8 mouse cellular contexts compared by ENCODE assay signal in the genomic region with DNA sequence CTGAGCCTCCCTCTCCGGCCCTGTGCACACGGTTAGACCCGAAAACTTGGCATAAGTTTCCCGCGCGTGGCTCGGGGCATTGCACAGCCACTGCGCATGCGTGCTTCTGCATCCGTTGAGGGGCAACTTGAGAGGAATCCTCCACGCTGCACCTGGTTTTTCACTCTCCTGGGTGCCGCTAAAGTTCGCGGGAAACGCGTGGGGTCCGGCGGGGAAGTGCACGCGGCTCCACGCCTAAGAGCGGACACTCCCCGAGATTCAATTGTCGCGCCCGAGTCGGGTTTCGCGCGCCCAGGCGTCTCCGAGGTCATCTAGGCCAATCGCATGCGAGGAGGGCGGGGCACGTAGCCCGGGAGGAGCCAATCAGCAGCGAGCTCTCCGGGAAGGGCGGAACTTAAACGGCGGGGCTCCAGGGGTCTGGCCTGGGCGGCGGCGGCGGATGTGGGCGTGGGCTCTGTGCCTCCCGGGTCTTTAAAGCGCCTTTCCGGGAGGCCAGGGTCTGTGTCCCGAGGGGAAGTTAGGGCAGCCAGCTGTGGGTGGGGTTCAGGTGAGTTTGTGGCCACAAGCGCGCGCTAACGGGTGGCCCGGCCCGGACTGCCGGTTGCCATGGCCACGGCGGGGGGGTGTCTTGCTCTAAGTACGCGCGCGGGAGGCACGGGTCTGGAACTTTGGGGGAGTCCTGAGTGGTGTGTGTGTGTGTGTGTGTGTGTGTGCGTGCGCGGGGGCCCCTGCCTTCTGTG. TPM values are rescaled to one million over a fixed set of nuclear protein-coding genes. Genes with fewer than 3 reads are reported as not detected.
DNase-seq lines count a peak whose midpoint lies in the region; ATAC-seq and TF ChIP-seq lines count a peak whose summit lies in the region.

No protein-coding gene starts in this region.

- under 1% methylated on average over 67 of the region's 68 CpGs for WGBS in heart, embryonic 11.5 days (ENCODE audit: insufficient replicate concordance)
- under 1% methylated on average over 68 of the region's 68 CpGs for WGBS in kidney, embryonic 15.5 days

- ATAC-seq in erythroblast, adult 5-6 weeks (replicated peaks; ENCODE audit: low FRiP score, poor library complexity, severe bottlenecking), result peak; percentile 84
- ATAC-seq in heart, embryonic 11.5 days (replicated peaks; ENCODE audit: insufficient number of reproducible peaks, low FRiP score, low TSS enrichment), result peak; percentile 86
- peak; percentile 85 for ATAC-seq in kidney, embryonic 15.5 days (replicated peaks; ENCODE audit: low FRiP score)

- TF ChIP-seq POLR2A in brain, embryonic 14.5 days (IDR thresholded peaks at IDR 0.05; ENCODE audit: borderline replicate concordance, extremely low read depth, insufficient read depth, insufficient read length, poor library complexity, severe bottlenecking), result no peak

- TF ChIP-seq CTCF in brain, embryonic 14.5 days (IDR thresholded peaks at IDR 0.05; ENCODE audit: borderline replicate concordance, extremely low read depth, insufficient read depth, insufficient read length), result no peak

- H3K4me3 ChIP-seq in heart, embryonic 11.5 days (ENCODE audit: low read depth, low read length), result peak overlapping the region; percentile 87
- peak overlapping the region; percentile 88 for H3K4me3 ChIP-seq in kidney, embryonic 15.5 days (replicated peaks)

- H3K4me1 ChIP-seq in heart, embryonic 11.5 days (ENCODE audit: control insufficient read depth, insufficient read depth, low read length), result peaks cover 25% of the 10 kb centered on the region
- H3K4me1 ChIP-seq in kidney, embryonic 15.5 days, result peaks cover 65% of the 10 kb centered on the region

- DNase-seq in CD4-positive helper T cell, adult 2 months (ENCODE audit: low read depth, low spot score), result peak; percentile 96
- DNase-seq in brain, embryonic 14.5 days (ENCODE audit: low read depth), result peak; percentile 98
- peak; percentile 98 for DNase-seq in liver
- peak; percentile 88 for DNase-seq in monocyte, adult 2 months (ENCODE audit: low read depth in 1 of 2, low spot score in 2 of 2)
- peak; percentile 96 for DNase-seq in spleen, postnatal 14 days (ENCODE audit: low spot score in 2 of 2)

- peak overlapping the region; percentile 89 for H3K9ac ChIP-seq in heart, embryonic 11.5 days (ENCODE audit: low read depth, low read length)
- peak overlapping the region; percentile 79 for H3K9ac ChIP-seq in kidney, embryonic 15.5 days

- no peaks in the 10 kb centered on the region for H3K9me3 ChIP-seq in heart, embryonic 11.5 days (replicated peaks; ENCODE audit: control insufficient read depth, low read length)
- no peaks in the 10 kb centered on the region for H3K9me3 ChIP-seq in kidney, embryonic 15.5 days (replicated peaks)

- peak overlapping the region; percentile 93 for H3K27ac ChIP-seq in heart, embryonic 11.5 days (ENCODE audit: low read depth, low read length)
- H3K27ac ChIP-seq in kidney, embryonic 15.5 days, result peak overlapping the region; percentile 98

- H3K4me2 ChIP-seq in heart, embryonic 11.5 days, result peak overlapping the region; percentile 100
- H3K4me2 ChIP-seq in kidney, embryonic 15.5 days, result peak overlapping the region; percentile 99

- no peaks in the 10 kb centered on the region for H3K27me3 ChIP-seq in heart, embryonic 11.5 days (ENCODE audit: control insufficient read depth, insufficient read depth, low read length)
- no peaks in the 10 kb centered on the region for H3K27me3 ChIP-seq in kidney, embryonic 15.5 days

- peaks cover 9% of the 10 kb centered on the region; the same call in 1 of the 2 replicates for H3K36me3 ChIP-seq in heart, embryonic 11.5 days (ENCODE audit: control insufficient read depth, insufficient read depth, low read length)
- H3K36me3 ChIP-seq in kidney, embryonic 15.5 days, result peaks cover 36% of the 10 kb centered on the region

RNA-seq across cellular contexts. Expression of a gene that starts 0.9 kb away (rescaled TPM):
- 39.8 and 50.9 TPM in 2 replicates for polyA plus RNA-seq in brain, embryonic 14.5 days (2012; rRNA removed)
- 34.4 and 53.7 TPM in 2 replicates for total RNA-seq in erythroblast, adult 5-6 weeks (2015; ENCODE audit: low replicate concordance)
- 66.2 and 103 TPM in 2 replicates for total RNA-seq in erythroblast, adult 5-6 weeks (2017; ENCODE audit: low replicate concordance)
- 53.0 and 62.4 TPM in 2 replicates for polyA plus RNA-seq in heart, embryonic 11.5 days (2014; fragmentation: Nextera tagmentation; extraction: Ambion mirVana)
- 162 and 175 TPM in 2 replicates for polyA plus RNA-seq in kidney, embryonic 15.5 days (2015; fragmentation: Nextera tagmentation; extraction: Ambion mirVana)

RNA-seq across cellular contexts. Expression of a gene that starts 3.9 kb away (rescaled TPM):
- polyA plus RNA-seq in brain, embryonic 14.5 days (2012; rRNA removed), result not detected in 2 replicates
- total RNA-seq in erythroblast, adult 5-6 weeks (2015; ENCODE audit: low replicate concordance), result not detected in 2 replicates
- not detected in 2 replicates for total RNA-seq in erythroblast, adult 5-6 weeks (2017; ENCODE audit: low replicate concordance)
- not detected in 2 replicates for polyA plus RNA-seq in heart, embryonic 11.5 days (2014; fragmentation: Nextera tagmentation; extraction: Ambion mirVana)
- polyA plus RNA-seq in kidney, embryonic 15.5 days (2015; fragmentation: Nextera tagmentation; extraction: Ambion mirVana), result 0.31 TPM in 1 of 2 replicates, not detected in the other

RNA-seq across cellular contexts. Expression of a gene that starts 11.3 kb away (rescaled TPM):
- polyA plus RNA-seq in brain, embryonic 14.5 days (2012; rRNA removed), result 6.4 and 8.3 TPM in 2 replicates
- total RNA-seq in erythroblast, adult 5-6 weeks (2015; ENCODE audit: low replicate concordance), result 3.1 and 4.0 TPM in 2 replicates
- 5.4 and 5.9 TPM in 2 replicates for total RNA-seq in erythroblast, adult 5-6 weeks (2017; ENCODE audit: low replicate concordance)
- polyA plus RNA-seq in heart, embryonic 11.5 days (2014; fragmentation: Nextera tagmentation; extraction: Ambion mirVana), result 58.8 and 77.3 TPM in 2 replicates
- polyA plus RNA-seq in kidney, embryonic 15.5 days (2015; fragmentation: Nextera tagmentation; extraction: Ambion mirVana), result 68.9 and 77.4 TPM in 2 replicates

RNA-seq across cellular contexts. Expression of a gene that starts 21.8 kb away (rescaled TPM):
- polyA plus RNA-seq in brain, embryonic 14.5 days (2012; rRNA removed), result 64.6 and 86.5 TPM in 2 replicates
- 1.7 and 5.0 TPM in 2 replicates for total RNA-seq in erythroblast, adult 5-6 weeks (2015; ENCODE audit: low replicate concordance)
- 2.9 and 3.5 TPM in 2 replicates for total RNA-seq in erythroblast, adult 5-6 weeks (2017; ENCODE audit: low replicate concordance)
- 19.6 and 22.8 TPM in 2 replicates for polyA plus RNA-seq in heart, embryonic 11.5 days (2014; fragmentation: Nextera tagmentation; extraction: Ambion mirVana)
- 32.3 and 34.3 TPM in 2 replicates for polyA plus RNA-seq in kidney, embryonic 15.5 days (2015; fragmentation: Nextera tagmentation; extraction: Ambion mirVana)

RNA-seq across cellular contexts. Expression of a gene that starts 27.4 kb away (rescaled TPM):
- 3.4 and 3.7 TPM in 2 replicates for polyA plus RNA-seq in brain, embryonic 14.5 days (2012; rRNA removed)
- 2.5 and 5.0 TPM in 2 replicates for total RNA-seq in erythroblast, adult 5-6 weeks (2015; ENCODE audit: low replicate concordance)
- total RNA-seq in erythroblast, adult 5-6 weeks (2017; ENCODE audit: low replicate concordance), result 1.3 and 2.8 TPM in 2 replicates
- 10.4 and 11.4 TPM in 2 replicates for polyA plus RNA-seq in heart, embryonic 11.5 days (2014; fragmentation: Nextera tagmentation; extraction: Ambion mirVana)
- 6.0 and 6.2 TPM in 2 replicates for polyA plus RNA-seq in kidney, embryonic 15.5 days (2015; fragmentation: Nextera tagmentation; extraction: Ambion mirVana)

Comparison
In these comparisons a context has a peak if more than half of its experiments do, and no peak if none do; other contexts are left out.
1. Peak in every context shown above with its lines: DNase-seq, ATAC-seq, H3K4me3 ChIP-seq and H3K27ac ChIP-seq.